Mouse (Mus musculus) forebrain, embryonic 16.5 days (tissue): Measurements from ENCODE around the gene Psmf1. TPM values are rescaled to one million over a fixed set of nuclear protein-coding genes. Genes with fewer than 3 reads are reported as not detected.
A peak's percentile ranks its signal among the peaks of the same experiment; 100 is the strongest.

Source experiments
- ATAC-seq: fragments of 200-750 bp; cut with Nextera tagmentation; 2 replicates; pipeline ENCODE4 v1.8.0; 2017; ENCODE audit warnings: mild to moderate bottlenecking, moderate library complexity
- H3K27ac ChIP-seq: fragments of 300-500 bp; sonication (generic); 2 replicates; pipeline ENCODE4 v1.5.1; 2014; ENCODE audit warnings: low read length, control low read depth
- H3K27me3 ChIP-seq: fragments of 300-500 bp; sonication (generic); replicated peaks from 2 replicates; pipeline ENCODE4 v1.6.1; 2014; ENCODE audit warnings: low read length; ENCODE audit not compliant: control insufficient read depth, insufficient read depth
- H3K36me3 ChIP-seq: fragments of 300-500 bp; sonication (generic); 2 replicates; pipeline ENCODE4 v1.6.1; 2014; ENCODE audit not compliant: control insufficient read depth, insufficient read depth
- H3K4me1 ChIP-seq: fragments of 300-500 bp; sonication (generic); replicated peaks from 2 replicates; pipeline ENCODE4 v1.6.1; 2014; ENCODE audit warnings: low read length; ENCODE audit not compliant: control insufficient read depth, insufficient read depth
- H3K4me2 ChIP-seq: fragments of 300-500 bp; sonication (generic); 2 replicates; pipeline ENCODE4 v1.6.1; 2014; ENCODE audit warnings: mild to moderate bottlenecking, low read length, control low read depth
- H3K4me3 ChIP-seq: fragments of 300-500 bp; sonication (generic); replicated peaks from 2 replicates; pipeline ENCODE4 v1.5.1; 2014; ENCODE audit warnings: mild to moderate bottlenecking, low read length, control low read depth
- H3K9ac ChIP-seq: fragments of 300-500 bp; sonication (generic); replicated peaks from 2 replicates; pipeline ENCODE4 v1.6.1; 2014; ENCODE audit warnings: low read depth, low read length, control low read depth
- H3K9me3 ChIP-seq: fragments of 300-500 bp; sonication (generic); 2 replicates; pipeline ENCODE4 v1.6.1; 2016; ENCODE audit warnings: low read length; ENCODE audit not compliant: control insufficient read depth
- WGBS: fragments of 180-500 bp; shearing (Covaris S2); extraction: QIAGEN DNeasy Blood & Tissue Kit; methylation state at CpG from one replicate; pipeline ENCODE4 v1.1.7; 2014; 5-methylcytosine and 5-hydroxymethylcytosine counted together
- polyA plus RNA-seq: library from polyadenylated mRNA; unstranded; fragments of >200 nt; fragmentation: Nextera tagmentation; extraction: Ambion mirVana; gene quantifications from 2 replicates; pipeline ENCODE4 v1.2.1, GENCODE M21; 2015

The Psmf1 gene
- polyA plus RNA-seq, 1 experiment from 2014 or later: 57.3 TPM

DNA sequence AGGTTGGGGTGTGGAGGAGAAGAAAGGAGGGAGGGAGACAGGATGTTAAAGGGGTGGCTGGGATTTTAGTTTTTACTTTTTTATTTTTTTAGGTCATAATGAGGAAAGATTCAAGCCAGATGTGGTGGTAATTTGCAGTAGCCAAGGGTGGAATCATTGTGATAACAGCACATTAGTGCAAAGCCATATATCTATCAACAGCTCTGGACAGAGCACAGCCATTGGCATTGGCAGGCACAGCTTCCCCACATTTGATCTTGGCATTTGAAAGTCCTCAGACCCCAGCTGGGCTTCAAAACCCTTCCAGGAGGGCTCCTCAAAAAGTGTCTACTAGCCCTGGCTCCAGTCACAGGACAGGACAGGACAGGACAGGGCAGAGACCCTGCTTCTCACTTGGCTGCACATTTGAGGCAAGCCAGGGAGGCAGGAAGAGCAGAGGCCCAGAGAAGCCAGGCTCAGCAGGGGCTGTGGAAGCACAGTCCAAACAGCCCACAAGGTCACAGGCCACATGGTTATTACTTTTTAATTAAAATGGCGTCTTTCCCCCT, 14.9 kb upstream of the Psmf1 start:
- no peak overlapping the region for H3K4me2 ChIP-seq
- H3K4me1 ChIP-seq: no peaks in the 10 kb centered on the region
- no peaks in the 10 kb centered on the region for H3K36me3 ChIP-seq
- H3K9me3 ChIP-seq: no peaks in the 10 kb centered on the region
- no peaks in the 10 kb centered on the region for H3K27me3 ChIP-seq
- WGBS: 59% methylated on average over 1 of the region's 1 CpGs
- no peak overlapping the region for H3K4me3 ChIP-seq
- no peak for ATAC-seq
- H3K9ac ChIP-seq: no peak overlapping the region
- H3K27ac ChIP-seq: no peak overlapping the region

DNA sequence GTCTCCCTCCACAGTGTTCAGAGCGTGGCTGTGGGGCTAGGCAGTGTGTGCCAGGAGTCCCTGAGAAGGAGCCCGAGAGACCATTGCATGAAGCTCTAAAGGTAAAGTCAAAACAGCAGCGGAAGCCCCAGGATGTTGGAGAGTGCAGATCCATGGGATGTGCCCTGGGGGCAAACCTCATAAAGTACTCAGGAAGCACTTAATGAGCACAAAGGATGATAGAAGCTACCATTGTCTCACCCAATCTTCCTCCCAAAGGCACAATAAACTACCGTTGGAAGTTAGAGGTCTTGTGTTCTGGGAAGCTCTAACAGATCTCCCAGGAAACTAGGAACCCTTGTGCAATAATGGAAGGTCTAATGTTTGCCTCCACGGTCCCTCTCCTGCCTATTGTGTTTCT, 13.5 kb upstream of the Psmf1 start:
- WGBS: 74% methylated on average over 5 of the region's 5 CpGs
- no peaks in the 10 kb centered on the region for H3K4me1 ChIP-seq
- no peaks in the 10 kb centered on the region for H3K36me3 ChIP-seq
- no peak overlapping the region for H3K4me2 ChIP-seq
- H3K27ac ChIP-seq: no peak overlapping the region
- no peaks in the 10 kb centered on the region for H3K9me3 ChIP-seq
- no peak overlapping the region for H3K4me3 ChIP-seq
- no peak for ATAC-seq
- H3K27me3 ChIP-seq: no peaks in the 10 kb centered on the region
- H3K9ac ChIP-seq: no peak overlapping the region

DNA sequence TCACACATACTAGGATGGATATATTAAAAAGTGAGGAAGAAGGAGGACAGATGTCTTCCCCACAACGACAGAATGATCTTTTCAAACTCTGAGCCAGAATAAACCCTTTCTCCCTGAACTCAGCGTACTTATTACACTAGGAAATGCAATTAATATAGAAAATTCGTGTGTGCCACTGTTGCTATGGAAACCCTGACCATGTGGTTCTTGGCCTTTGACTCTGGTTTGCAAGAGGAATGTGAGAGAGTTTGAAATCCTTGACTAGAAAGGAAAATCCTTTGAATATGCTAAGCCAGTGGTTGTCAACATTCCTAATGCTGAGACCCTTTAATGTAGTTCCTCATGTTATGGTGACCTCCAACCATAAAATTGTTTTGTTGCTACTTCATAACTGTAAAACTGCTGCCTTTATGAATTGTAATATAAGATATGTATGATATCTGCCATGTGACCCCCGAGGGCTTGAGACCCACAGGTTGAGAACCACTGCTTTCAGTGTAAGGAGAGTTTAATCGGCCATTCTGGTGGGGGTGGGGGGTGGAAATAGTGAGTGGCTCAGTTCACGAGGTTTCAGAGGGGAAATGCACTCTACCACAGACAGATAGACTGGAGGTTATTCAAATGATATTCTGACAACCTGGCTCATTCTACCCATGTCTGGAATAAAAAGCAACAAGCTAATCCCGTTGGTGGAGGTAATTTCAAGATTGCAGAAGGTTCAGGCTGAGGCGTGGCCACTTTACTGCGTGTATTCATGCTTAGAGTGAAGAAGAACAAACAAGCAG, 12.5 kb upstream of the Psmf1 start:
- Histone ChIP-seq H3K4me1 (no peaks in the 10 kb centered on the region), H3K4me3 (no peak overlapping the region), H3K9me3 (no peaks in the 10 kb centered on the region), H3K36me3 (no peaks in the 10 kb centered on the region), H3K4me2 (no peak overlapping the region), H3K27ac (no peak overlapping the region), H3K9ac (no peak overlapping the region), H3K27me3 (no peaks in the 10 kb centered on the region)
- WGBS: 53% methylated on average over 9 of the region's 9 CpGs
- ATAC-seq: no peak

DNA sequence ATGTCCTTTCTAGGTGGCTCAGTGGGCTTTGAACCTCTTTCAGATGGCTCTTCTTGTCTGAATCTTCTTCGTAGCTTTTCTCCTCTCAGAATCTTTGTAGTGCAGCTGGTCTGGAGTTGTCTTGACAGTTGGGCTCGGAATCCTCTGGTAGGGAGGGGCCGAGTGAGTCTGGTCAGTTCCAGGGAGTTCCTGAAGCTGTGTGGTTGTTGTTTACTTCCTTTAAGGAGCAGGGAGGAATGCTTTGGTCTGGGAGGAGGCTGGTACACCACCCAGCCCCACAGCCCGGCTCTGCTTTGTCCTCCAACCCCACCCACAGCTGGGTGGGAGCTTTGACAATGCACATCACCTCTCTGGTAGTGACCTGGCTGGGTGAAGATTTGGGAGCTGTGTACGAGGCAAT, 7.3 kb upstream of the Psmf1 start:
- no peak for ATAC-seq
- Histone ChIP-seq H3K27me3 (no peaks in the 10 kb centered on the region), H3K4me1 (no peaks in the 10 kb centered on the region; the same call in 1 of the 2 replicates), H3K9me3 (no peaks in the 10 kb centered on the region), H3K9ac (no peak overlapping the region), H3K4me2 (no peak overlapping the region), H3K27ac (no peak overlapping the region), H3K4me3 (no peak overlapping the region), H3K36me3 (no peaks in the 10 kb centered on the region)
- 73% methylated on average over 5 of the region's 5 CpGs for WGBS

DNA sequence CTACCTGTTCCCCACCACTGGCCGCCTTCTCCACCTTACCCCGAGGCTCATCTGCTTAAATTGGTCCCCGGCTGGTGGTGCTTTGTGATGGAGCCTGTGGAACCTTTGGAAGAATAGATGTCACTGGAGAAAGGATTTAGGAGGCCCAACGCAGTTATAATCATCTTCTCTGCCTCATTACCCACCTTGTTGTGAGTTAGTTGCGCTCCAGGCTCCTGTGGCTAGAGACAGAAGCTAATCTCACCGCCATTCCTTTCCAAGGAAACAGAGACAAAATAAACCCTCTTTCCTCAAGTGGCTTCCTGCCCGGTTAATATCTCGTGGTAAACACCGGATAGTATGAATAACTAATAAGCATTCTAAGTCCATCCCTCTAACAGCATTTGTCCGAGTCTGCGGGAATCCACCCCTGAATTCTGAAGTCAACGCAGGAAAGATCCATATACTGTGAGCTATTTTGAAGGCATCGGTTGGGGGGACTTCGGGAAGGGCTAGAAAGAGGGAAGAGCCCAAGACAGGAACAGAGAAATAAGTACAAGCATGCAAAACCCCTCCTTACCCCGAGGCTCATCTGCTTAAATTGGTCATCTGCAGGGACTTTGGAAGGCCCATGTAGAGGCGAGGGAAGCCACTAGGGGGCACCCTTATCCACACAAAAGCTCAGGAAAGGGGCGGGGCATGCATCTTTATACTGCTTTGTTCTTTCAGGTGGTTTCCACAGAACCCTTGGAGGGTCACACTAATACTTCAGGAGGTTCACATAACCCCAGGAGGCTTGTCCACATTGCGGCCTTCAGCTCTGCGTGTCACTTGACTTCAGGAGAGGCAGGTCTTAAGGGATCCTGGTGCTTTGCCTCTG, 4.1 kb upstream of the Psmf1 start:
- H3K4me3 ChIP-seq: no peak overlapping the region
- peak; percentile 78 for ATAC-seq
- no peaks in the 10 kb centered on the region; the same call in 1 of the 2 replicates for H3K4me1 ChIP-seq
- no peak overlapping the region for H3K4me2 ChIP-seq
- H3K9ac ChIP-seq: 0 out of 2 replicates have a peak overlapping the region, but pooled peaks have one; percentile 18
- no peaks in the 10 kb centered on the region for H3K9me3 ChIP-seq
- H3K27me3 ChIP-seq: peaks cover 4% of the 10 kb centered on the region; the same call in 1 of the 2 replicates
- 20% methylated on average over 19 of the region's 19 CpGs for WGBS
- no peaks in the 10 kb centered on the region for H3K36me3 ChIP-seq
- H3K27ac ChIP-seq: no peak overlapping the region

DNA sequence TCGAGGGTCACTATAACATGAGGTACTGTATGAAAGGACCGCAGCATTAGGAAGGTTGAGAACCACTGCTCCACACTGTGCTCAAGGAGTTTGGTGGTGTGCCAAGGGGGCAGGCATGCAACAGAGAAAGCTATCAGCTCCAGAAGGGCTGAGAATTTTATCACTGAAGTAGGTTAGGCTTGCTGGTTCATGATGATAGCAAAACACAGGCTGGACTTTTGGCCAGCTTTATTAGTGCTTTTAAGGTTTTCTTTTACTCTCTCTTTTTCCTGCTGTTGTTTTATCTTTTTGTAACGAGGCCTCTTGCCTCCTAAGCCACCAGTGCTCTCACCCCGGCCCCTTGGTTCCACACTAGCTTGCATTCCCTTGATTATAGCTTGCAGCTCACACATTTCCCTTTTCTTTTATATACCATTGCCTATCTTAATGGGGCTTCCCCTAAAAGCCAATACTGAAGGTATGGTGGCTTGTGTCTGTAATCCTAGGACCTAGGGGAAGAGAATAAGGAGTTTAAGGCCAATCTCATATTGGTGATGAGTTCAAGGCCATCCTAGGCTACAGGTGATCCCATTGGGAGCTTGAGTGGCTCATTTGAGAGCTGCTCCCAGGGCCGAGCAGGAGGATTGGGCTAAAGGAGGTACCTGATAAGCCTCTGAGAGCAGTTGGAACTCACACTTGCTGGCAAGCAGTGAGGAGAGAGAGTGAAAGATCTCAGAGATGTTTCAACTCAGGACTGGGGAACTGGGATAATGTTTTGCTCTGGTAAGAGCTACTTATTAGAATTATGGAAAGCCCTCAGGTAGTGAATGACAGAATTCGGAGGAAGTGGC, 921 bp downstream of the Psmf1 start:
- Histone ChIP-seq H3K27ac (no peak overlapping the region), H3K9ac (no peak overlapping the region), H3K36me3 (no peaks in the 10 kb centered on the region), H3K4me1 (peaks cover 18% of the 10 kb centered on the region), H3K9me3 (no peaks in the 10 kb centered on the region), H3K4me2 (no peak overlapping the region), H3K4me3 (no peak overlapping the region), H3K27me3 (peaks cover 4% of the 10 kb centered on the region; the same call in 1 of the 2 replicates)
- ATAC-seq: no peak
- 67% methylated on average over 6 of the region's 6 CpGs for WGBS

DNA sequence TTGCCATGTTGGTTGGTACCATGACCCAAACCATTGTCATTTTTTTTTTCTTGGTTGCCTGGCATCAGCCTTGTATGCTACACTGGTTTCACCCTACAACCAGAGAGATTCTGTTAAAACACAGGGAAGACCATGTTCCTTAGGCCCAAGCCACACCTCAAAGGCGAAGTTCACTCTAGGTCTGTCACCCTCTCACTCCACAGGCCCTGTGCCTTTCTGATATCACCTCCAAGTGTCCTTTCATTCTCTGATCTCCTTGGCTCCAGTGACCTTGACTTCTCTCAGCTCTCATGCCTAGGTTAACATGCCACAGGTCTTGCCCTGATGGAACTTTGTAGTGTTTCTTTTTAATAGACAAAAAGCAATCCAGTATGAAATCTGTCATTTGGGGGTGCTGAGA, 1.9 kb downstream of the Psmf1 start:
- Histone ChIP-seq H3K27me3 (peaks cover 4% of the 10 kb centered on the region; the same call in 1 of the 2 replicates), H3K4me1 (peaks cover 18% of the 10 kb centered on the region), H3K9me3 (no peaks in the 10 kb centered on the region), H3K36me3 (no peaks in the 10 kb centered on the region), H3K9ac (no peak overlapping the region), H3K27ac (no peak overlapping the region), H3K4me2 (no peak overlapping the region), H3K4me3 (no peak overlapping the region)
- no peak for ATAC-seq
- 96% methylated on average over 1 of the region's 1 CpGs for WGBS

DNA sequence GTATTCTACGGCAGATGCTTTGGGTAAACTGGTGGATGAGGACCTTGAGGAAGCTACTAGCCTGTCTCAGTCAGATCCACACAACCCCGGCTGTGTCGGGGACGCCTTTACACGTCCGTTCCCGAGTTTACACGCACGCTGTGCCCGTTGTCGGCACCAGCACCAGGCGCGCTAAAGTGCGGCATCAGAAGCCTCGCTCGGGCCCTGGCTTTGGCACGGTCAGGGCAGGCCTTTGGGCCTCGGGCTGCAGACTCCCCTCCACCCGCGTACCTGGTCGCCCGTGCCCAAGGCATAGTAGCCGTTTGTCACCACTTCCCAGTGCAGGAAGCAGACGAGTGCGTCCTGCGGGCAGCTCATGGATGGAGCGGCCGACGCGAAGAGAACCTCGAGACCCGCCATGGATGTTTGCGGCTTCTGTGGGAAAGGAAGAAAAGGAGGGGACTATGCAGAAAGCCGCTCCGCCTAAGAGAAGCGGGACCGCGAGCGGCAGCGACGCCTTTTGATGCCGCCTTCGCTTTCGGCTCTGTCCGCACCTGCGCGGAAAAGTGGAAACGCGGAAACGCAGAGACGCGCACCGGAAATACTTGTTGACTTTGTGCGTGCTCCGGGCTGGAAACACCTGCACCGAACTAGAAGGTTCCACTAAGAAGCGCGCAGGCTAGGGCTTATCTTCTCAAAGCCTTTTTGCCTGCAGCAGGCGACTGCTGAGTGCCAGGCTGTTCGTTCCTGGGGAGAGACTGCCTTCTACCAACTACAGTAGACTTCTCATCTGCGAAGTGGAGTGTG, 3.1 kb downstream of the Psmf1 start:
- Histone ChIP-seq H3K4me2 (peak overlapping the region; percentile 87), H3K4me3 (peak overlapping the region; percentile 87), H3K36me3 (no peaks in the 10 kb centered on the region), H3K27me3 (peaks cover 4% of the 10 kb centered on the region; the same call in 1 of the 2 replicates), H3K9me3 (no peaks in the 10 kb centered on the region), H3K9ac (peak overlapping the region; percentile 88), H3K27ac (peak overlapping the region; percentile 80), H3K4me1 (peaks cover 18% of the 10 kb centered on the region)
- WGBS: under 1% methylated on average over 61 of the region's 61 CpGs
- peak; percentile 98 for ATAC-seq
